8 mouse cellular contexts compared by ENCODE assay signal in the genomic region with DNA sequence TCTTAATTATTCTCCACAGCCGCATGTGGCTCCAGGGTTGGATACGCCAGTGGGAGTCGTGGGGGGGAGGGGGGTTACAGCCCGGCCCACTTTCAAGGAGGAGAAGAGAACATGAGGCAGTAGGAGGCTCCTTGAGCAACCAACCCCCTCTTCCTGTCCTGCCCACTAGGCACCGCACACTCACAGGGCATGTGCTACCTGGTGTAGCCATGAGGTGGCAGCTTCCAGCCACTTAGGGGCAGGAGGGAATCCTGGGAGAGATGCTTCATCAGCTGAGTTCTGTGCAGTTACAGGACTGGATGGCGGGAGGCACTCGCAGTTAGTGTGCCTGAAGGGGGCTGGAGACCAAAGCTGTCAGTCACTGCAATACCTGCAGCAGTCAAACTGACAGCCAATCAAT. TPM values are rescaled to one million over a fixed set of nuclear protein-coding genes. Genes with fewer than 3 reads are reported as not detected.
A peak's percentile ranks its signal among the peaks of the same experiment; 100 is the strongest.
DNase-seq lines count a peak whose midpoint lies in the region; ATAC-seq and TF ChIP-seq lines count a peak whose summit lies in the region.

No protein-coding gene starts in this region.

- DNase-seq in hindbrain, embryonic 11.5 days (ENCODE audit: low spot score) = no peak
- DNase-seq in right cerebral cortex, postnatal 14 days = no peak
- no peak for DNase-seq in layer of hippocampus, adult 8-10 months (ENCODE audit: low spot score in 2 of 2)
- DNase-seq in right cerebral cortex, postnatal 4 days = no peak

- H3K4me2 ChIP-seq in hindbrain, embryonic 15.5 days = no peak overlapping the region
- H3K4me2 ChIP-seq in hindbrain, embryonic 11.5 days (replicated peaks; ENCODE audit: low read depth, low read length) = no peak overlapping the region

- H3K27ac ChIP-seq in hindbrain, embryonic 15.5 days (replicated peaks) = no peak overlapping the region
- no peak overlapping the region for H3K27ac ChIP-seq in hindbrain, embryonic 11.5 days (ENCODE audit: low read depth, low read length)

- ATAC-seq in hindbrain, embryonic 15.5 days (ENCODE audit: low FRiP score, low read depth) = 0 out of 2 replicates have a peak, but pooled peaks have one; percentile 16
- ATAC-seq in hindbrain, embryonic 11.5 days (ENCODE audit: low FRiP score) = no peak
- peak; percentile 86 for ATAC-seq in granulocyte monocyte progenitor cell, adult 5-6 weeks (replicated peaks; ENCODE audit: poor library complexity, severe bottlenecking)
- ATAC-seq in megakaryocyte-erythroid progenitor cell, adult 5-6 weeks (replicated peaks; ENCODE audit: low FRiP score, low TSS enrichment, poor library complexity, severe bottlenecking) = peak; percentile 70

- WGBS in hindbrain, embryonic 15.5 days = 16% methylated on average over 7 of the region's 7 CpGs
- 21% methylated on average over 7 of the region's 7 CpGs for WGBS in hindbrain, embryonic 11.5 days

- H3K4me3 ChIP-seq in hindbrain, embryonic 15.5 days = no peak overlapping the region
- H3K4me3 ChIP-seq in hindbrain, embryonic 11.5 days (ENCODE audit: low read depth, low read length) = no peak overlapping the region
- H3K4me3 ChIP-seq in E14TG2a.4 (replicated peaks; ENCODE audit: low read length) = peak overlapping the region; percentile 14

- 0 out of 2 replicates have a peak, but pooled peaks cover 2% of the 10 kb centered on the region for H3K36me3 ChIP-seq in hindbrain, embryonic 15.5 days
- no peaks in the 10 kb centered on the region for H3K36me3 ChIP-seq in hindbrain, embryonic 11.5 days (ENCODE audit: control insufficient read depth, insufficient read depth, low read length)
- H3K36me3 ChIP-seq in E14TG2a.4 (ENCODE audit: insufficient read depth, low read length) = peaks cover 3% of the 10 kb centered on the region; the same call in 1 of the 2 replicates

- peaks cover 29% of the 10 kb centered on the region for H3K4me1 ChIP-seq in hindbrain, embryonic 15.5 days (replicated peaks)
- peaks cover 3% of the 10 kb centered on the region; the same call in 1 of the 2 replicates for H3K4me1 ChIP-seq in hindbrain, embryonic 11.5 days (replicated peaks; ENCODE audit: control insufficient read depth, insufficient read depth, low read length)
- peaks cover 58% of the 10 kb centered on the region for H3K4me1 ChIP-seq in E14TG2a.4 (replicated peaks; ENCODE audit: low read depth, low read length)

- H3K9me3 ChIP-seq in hindbrain, embryonic 15.5 days = no peaks in the 10 kb centered on the region
- no peaks in the 10 kb centered on the region for H3K9me3 ChIP-seq in hindbrain, embryonic 11.5 days (ENCODE audit: control insufficient read depth, low read length)
- peaks cover 9% of the 10 kb centered on the region for H3K9me3 ChIP-seq in E14TG2a.4 (ENCODE audit: low read length)

- H3K9ac ChIP-seq in hindbrain, embryonic 15.5 days = no peak overlapping the region
- no peak overlapping the region for H3K9ac ChIP-seq in hindbrain, embryonic 11.5 days (ENCODE audit: low read depth, low read length)

- H3K27me3 ChIP-seq in hindbrain, embryonic 15.5 days = no peaks in the 10 kb centered on the region
- H3K27me3 ChIP-seq in hindbrain, embryonic 11.5 days (ENCODE audit: control insufficient read depth, insufficient read depth, low read length) = no peaks in the 10 kb centered on the region
- no peaks in the 10 kb centered on the region for H3K27me3 ChIP-seq in E14TG2a.4 (ENCODE audit: insufficient read depth, low read length)

- peak; percentile 61 for TF ChIP-seq CTCF in E14TG2a.4 (conservative IDR thresholded peaks at IDR 0.05; ENCODE audit: low read length)

RNA-seq across cellular contexts. Expression of a gene that starts 15.5 kb away (rescaled TPM):
- 840 and 859 TPM in 2 replicates for polyA plus RNA-seq in hindbrain, embryonic 15.5 days (2015; fragmentation: Nextera tagmentation; extraction: Ambion mirVana)
- 473 and 505 TPM in 2 replicates for polyA plus RNA-seq in hindbrain, embryonic 11.5 days (2014; fragmentation: Nextera tagmentation; extraction: Ambion mirVana)
- 285 and 301 TPM in 2 replicates for total RNA-seq in granulocyte monocyte progenitor cell, adult 5-6 weeks (2014; fragmentation: Nextera tagmentation)
- 123 and 125 TPM in 2 replicates for total RNA-seq in granulocyte monocyte progenitor cell, adult 5-6 weeks (2017)
- 240 and 310 TPM in 2 replicates for total RNA-seq in megakaryocyte-erythroid progenitor cell, adult 5-6 weeks (2014; fragmentation: Nextera tagmentation)
- 135 and 160 TPM in 2 replicates for total RNA-seq in megakaryocyte-erythroid progenitor cell, adult 5-6 weeks (2017)
- 1,000 to 10,000 TPM in 3 of 4 experiments, 100 to 1,000 TPM in 1; 959 to 1,113 (median 1,048) TPM for total RNA-seq in layer of hippocampus, adult 8-10 months (2022)
